Mouse (Mus musculus): Measurements from ENCODE around the gene Klhl21.
A peak's percentile ranks its signal among the peaks of the same experiment; 100 is the strongest.

Gene Klhl21

GRCm38 (mm10) chr4:151995371-151996172 lies 13.0 kb upstream of the Klhl21 start:
- DNase-seq (ENCODE audit: extremely low read depth, low read depth, low spot score) = no peak

GRCm38 (mm10) chr4:151996173-151996950 lies 12.2 kb upstream of the Klhl21 start, which contains the start of gene Phf13:
Gene Phf13, minus strand, starts transcription at chr4:151996258.
- DNase-seq (ENCODE audit: extremely low read depth, low read depth, low spot score) = peak; percentile 82

GRCm38 (mm10) chr4:151996951-151997222 lies 11.7 kb upstream of the Klhl21 start:
- no peak for DNase-seq (ENCODE audit: extremely low read depth, low read depth, low spot score)

- DNase-seq (ENCODE audit: extremely low read depth, low read depth, low spot score) = no peak
Observed at GRCm38 (mm10) chr4:151997701-151998100, 10.9 kb upstream of the Klhl21 start.

GRCm38 (mm10) chr4:151999481-151999880 lies 9.1 kb upstream of the Klhl21 start:
- DNase-seq (ENCODE audit: extremely low read depth, low read depth, low spot score) = no peak

- DNase-seq (ENCODE audit: extremely low read depth, low read depth, low spot score) = no peak
Observed at GRCm38 (mm10) chr4:152000906-152001305, 7.7 kb upstream of the Klhl21 start.

- no peak for DNase-seq (ENCODE audit: extremely low read depth, low read depth, low spot score)
Observed at GRCm38 (mm10) chr4:152001335-152001734, 7.3 kb upstream of the Klhl21 start.

GRCm38 (mm10) chr4:152002063-152002462 lies 6.5 kb upstream of the Klhl21 start:
- DNase-seq (ENCODE audit: extremely low read depth, low read depth, low spot score) = no peak

- no peak for DNase-seq (ENCODE audit: extremely low read depth, low read depth, low spot score)
Observed at GRCm38 (mm10) chr4:152006137-152006536, 2.5 kb upstream of the Klhl21 start.

- no peak for DNase-seq (ENCODE audit: extremely low read depth, low read depth, low spot score)
Observed at GRCm38 (mm10) chr4:152006812-152007211, 1.8 kb upstream of the Klhl21 start.

GRCm38 (mm10) chr4:152007481-152008147 lies 989 bp upstream of the Klhl21 start:
- no peak for DNase-seq (ENCODE audit: extremely low read depth, low read depth, low spot score)

- DNase-seq (ENCODE audit: extremely low read depth, low read depth, low spot score) = no peak
Observed at GRCm38 (mm10) chr4:152008148-152008500, 479 bp upstream of the Klhl21 start.

GRCm38 (mm10) chr4:152009076-152010051 lies 761 bp downstream of the Klhl21 start:
- no peak for DNase-seq (ENCODE audit: extremely low read depth, low read depth, low spot score)

GRCm38 (mm10) chr4:152010091-152010706 lies 1.6 kb downstream of the Klhl21 start:
- DNase-seq (ENCODE audit: extremely low read depth, low read depth, low spot score) = no peak

GRCm38 (mm10) chr4:152010707-152011134 lies 2.1 kb downstream of the Klhl21 start:
- DNase-seq (ENCODE audit: extremely low read depth, low read depth, low spot score) = no peak

- DNase-seq (ENCODE audit: extremely low read depth, low read depth, low spot score) = no peak
Observed at GRCm38 (mm10) chr4:152011171-152011760, 2.7 kb downstream of the Klhl21 start.

GRCm38 (mm10) chr4:152012109-152012508 lies 3.5 kb downstream of the Klhl21 start:
- no peak for DNase-seq (ENCODE audit: extremely low read depth, low read depth, low spot score)

GRCm38 (mm10) chr4:152013036-152013813 lies 4.6 kb downstream of the Klhl21 start:
- DNase-seq (ENCODE audit: extremely low read depth, low read depth, low spot score) = no peak

- DNase-seq (ENCODE audit: extremely low read depth, low read depth, low spot score) = no peak
Observed at GRCm38 (mm10) chr4:152019073-152019472, 10.5 kb downstream of the Klhl21 start.

Data from fat pad, adult 2 months (tissue).